Mouse (Mus musculus) ovary, adult 10 weeks (tissue): ENCODE results near the gene Nxph3. TPM values are rescaled to one million over a fixed set of nuclear protein-coding genes. Genes with fewer than 3 reads are reported as not detected.

Experiments
- polyA plus RNA-seq: library from polyadenylated mRNA; stranded (reverse); fragments of 350-450 nt; fragmentation: Illumina TruSeq; extraction: RNeasy Lipid Tissue Mini Kit (QIAGEN cat#74804); gene quantifications from one replicate; pipeline ENCODE4 v1.2.3, GENCODE M21; 2014

Nxph3 gene
- polyA plus RNA-seq: not detected

DNA sequence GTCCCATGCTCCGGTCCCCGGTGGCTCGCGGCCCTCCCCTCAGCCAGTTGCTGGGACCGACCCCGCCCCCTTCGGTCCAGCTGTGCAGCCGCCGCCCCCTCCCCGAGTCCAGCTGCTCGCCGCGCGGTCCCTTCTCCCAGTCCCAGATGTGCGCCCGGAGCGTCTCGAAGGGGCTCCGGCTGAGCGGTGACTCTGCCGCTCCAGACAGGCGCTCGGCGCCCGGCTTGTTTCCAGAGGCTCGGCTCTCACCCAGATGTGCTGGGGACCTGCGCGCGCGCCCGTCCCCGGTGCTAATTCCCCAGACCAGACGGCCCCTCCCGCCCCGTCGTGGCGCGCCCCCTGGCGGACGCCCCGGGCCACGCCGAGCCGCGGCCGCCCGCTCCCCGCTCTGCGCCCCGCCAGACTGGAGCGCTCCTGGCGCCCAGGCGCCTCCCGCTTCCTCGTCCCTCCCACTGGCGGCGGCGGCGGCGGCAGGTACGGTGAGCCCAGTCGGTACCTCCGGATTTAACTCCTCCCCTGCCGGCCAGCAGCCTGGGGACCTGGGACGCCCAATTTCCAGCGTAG lies at the start of gene Nxph3:
Gene Nxph3, minus strand, starts transcription at position 273 of the 564 bp plus-strand sequence.

Other genes starting within 250 kb of the Nxph3 start
- gene Kat7, start 204.3 kb downstream of the Nxph3 start, polyA plus RNA-seq: 66.1 TPM
- gene Fam117a, start 177.6 kb downstream of the Nxph3 start, polyA plus RNA-seq: 3.2 TPM
- gene Slc35b1, start 129.9 kb downstream of the Nxph3 start, polyA plus RNA-seq: 37.2 TPM
- 161 TPM for gene Spop, start 100.5 kb downstream of the Nxph3 start, polyA plus RNA-seq
- gene Ngfr, start 73.2 kb upstream of the Nxph3 start, polyA plus RNA-seq: 1.1 TPM
- 7.8 TPM for gene Phb, start 152.4 kb upstream of the Nxph3 start, polyA plus RNA-seq
- gene Zfp652, start 198.1 kb upstream of the Nxph3 start, polyA plus RNA-seq: 39.1 TPM
- gene B130006D01Rik, start 209.0 kb upstream of the Nxph3 start, polyA plus RNA-seq: 0.14 TPM